Mouse (Mus musculus) heart, embryonic 15.5 days (tissue): ENCODE data around the gene Pex16. TPM values are rescaled to one million over a fixed set of nuclear protein-coding genes. Genes with fewer than 3 reads are reported as not detected.
A peak's percentile ranks its signal among the peaks of the same experiment; 100 is the strongest.

ENCODE experiments used
- ATAC-seq: fragments of 200-750 bp; cut with Nextera tagmentation; replicated peaks from 2 replicates; pipeline ENCODE4 v1.8.0; 2017; ENCODE audit warnings: low read depth, moderate TSS enrichment; ENCODE audit not compliant: insufficient number of reproducible peaks, insufficient read depth, low FRiP score
- H3K27ac ChIP-seq: fragments of 300-500 bp; sonication (generic); 2 replicates; pipeline ENCODE4 v1.5.1; 2015; ENCODE audit warnings: mild to moderate bottlenecking, inconsistent platforms
- H3K27me3 ChIP-seq: fragments of 300-500 bp; sonication (generic); 2 replicates; pipeline ENCODE4 v1.6.1; 2015; ENCODE audit warnings: inconsistent platforms
- H3K36me3 ChIP-seq: fragments of 300-500 bp; sonication (generic); 2 replicates; pipeline ENCODE4 v1.6.1; 2015; ENCODE audit warnings: mild to moderate bottlenecking, inconsistent platforms
- H3K4me1 ChIP-seq: fragments of 300-500 bp; sonication (generic); replicated peaks from 2 replicates; pipeline ENCODE4 v1.6.1; 2015; ENCODE audit warnings: inconsistent platforms
- H3K4me2 ChIP-seq: fragments of 300-500 bp; sonication (generic); 2 replicates; pipeline ENCODE4 v1.6.1; 2015; ENCODE audit warnings: inconsistent platforms, mild to moderate bottlenecking, moderate library complexity
- H3K4me3 ChIP-seq: fragments of 300-500 bp; sonication (generic); 2 replicates; pipeline ENCODE4 v1.5.1; 2015; ENCODE audit warnings: mild to moderate bottlenecking, inconsistent platforms
- H3K9ac ChIP-seq: fragments of 300-500 bp; sonication (generic); 2 replicates; pipeline ENCODE4 v1.6.1; 2015; ENCODE audit warnings: mild to moderate bottlenecking, inconsistent platforms
- H3K9me3 ChIP-seq: fragments of 300-500 bp; sonication (generic); replicated peaks from 2 replicates; pipeline ENCODE4 v1.6.1; 2016; ENCODE audit warnings: inconsistent platforms
- WGBS: fragments of 180-500 bp; shearing (Covaris S2); methylation state at CpG from one replicate; pipeline ENCODE4 v1.1.7; 2015; ENCODE audit warnings: mixed read lengths; 5-methylcytosine and 5-hydroxymethylcytosine counted together
- polyA plus RNA-seq: library from polyadenylated mRNA; unstranded; fragments of >200 nt; fragmentation: Nextera tagmentation; extraction: Ambion mirVana; gene quantifications from 2 replicates; pipeline ENCODE4 v1.2.1, GENCODE M21; 2015

The Pex16 gene
- polyA plus RNA-seq, 1 experiment from 2014 or later = 14.8 TPM

DNA sequence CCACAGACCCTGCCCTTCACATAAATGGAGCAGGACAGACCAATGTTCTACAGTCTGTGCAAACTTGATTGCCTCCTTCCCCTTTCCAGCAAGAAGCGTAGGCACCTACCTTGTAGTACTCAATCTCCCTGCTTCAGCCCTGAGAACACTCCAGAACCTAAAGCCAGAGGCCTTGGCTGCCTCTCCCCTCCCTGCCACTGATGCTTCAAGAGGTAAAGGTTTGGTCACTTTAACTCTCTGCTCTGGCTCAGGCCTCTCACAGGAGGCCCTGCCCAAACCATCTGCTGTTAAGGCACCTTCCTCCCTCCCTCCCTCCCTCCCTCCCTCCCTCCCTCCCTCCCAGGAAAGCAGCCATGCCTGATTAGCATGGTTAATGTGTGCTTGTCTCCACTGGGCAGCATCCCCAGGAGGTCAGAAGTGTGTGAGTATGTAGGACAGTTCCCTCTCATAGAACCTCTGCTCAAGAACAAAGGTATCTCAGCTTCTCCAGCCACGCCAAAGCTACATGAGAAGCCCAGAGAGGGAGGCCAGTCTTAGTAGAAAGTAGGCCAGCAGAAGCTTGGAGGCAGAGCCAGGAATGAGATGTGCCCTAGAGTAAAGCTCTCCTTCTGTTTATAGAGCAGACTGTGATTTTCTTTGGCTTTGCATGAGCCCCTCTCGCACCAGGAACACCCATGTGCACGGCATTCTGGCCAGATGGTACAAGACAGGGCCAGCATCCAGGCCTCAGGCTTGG lies 28.3 kb downstream of the Pex16 start:
- Histone ChIP-seq H3K9ac (no peak overlapping the region), H3K4me1 (peaks cover 9% of the 10 kb centered on the region), H3K4me2 (no peak overlapping the region), H3K36me3 (peaks cover 38% of the 10 kb centered on the region; the same call in 1 of the 2 replicates), H3K9me3 (no peaks in the 10 kb centered on the region), H3K27me3 (peaks cover 20% of the 10 kb centered on the region), H3K27ac (no peak overlapping the region), H3K4me3 (no peak overlapping the region)
- WGBS = 71% methylated on average over 4 of the region's 4 CpGs
- ATAC-seq = no peak

DNA sequence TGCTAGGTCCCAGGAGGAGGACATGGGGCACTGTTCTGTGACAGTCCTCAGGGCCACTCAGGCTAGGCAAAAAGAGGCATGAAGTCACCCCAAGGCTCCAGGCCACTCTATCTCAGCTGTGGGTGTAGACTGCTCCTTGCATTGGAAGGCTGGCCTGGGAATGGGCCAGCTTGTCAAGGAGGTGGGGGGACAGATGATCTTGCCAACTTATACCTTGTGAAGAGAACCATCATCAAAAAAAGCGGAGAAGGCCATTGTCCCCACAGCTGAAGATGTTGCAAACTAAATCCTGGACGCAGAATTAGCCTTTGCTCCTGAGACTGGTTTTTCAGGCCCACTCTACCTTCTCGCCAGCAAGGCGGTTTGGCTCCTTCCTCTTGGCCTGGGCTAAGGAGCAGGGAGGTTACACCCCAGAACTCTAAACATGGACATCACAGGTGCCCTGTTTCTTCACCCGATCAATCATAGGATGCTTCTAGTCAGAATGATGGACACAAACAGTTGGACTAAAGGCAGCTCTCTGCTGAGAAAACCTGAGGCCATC lies 29.4 kb downstream of the Pex16 start:
- no peak overlapping the region for H3K9ac ChIP-seq
- peaks cover 9% of the 10 kb centered on the region for H3K4me1 ChIP-seq
- H3K4me2 ChIP-seq = no peak overlapping the region
- peaks cover 48% of the 10 kb centered on the region for H3K36me3 ChIP-seq
- no peak for ATAC-seq
- H3K9me3 ChIP-seq = no peaks in the 10 kb centered on the region
- no peak overlapping the region for H3K27ac ChIP-seq
- no peak overlapping the region for H3K4me3 ChIP-seq
- WGBS = 92% methylated on average over 5 of the region's 5 CpGs
- peaks cover 20% of the 10 kb centered on the region for H3K27me3 ChIP-seq

DNA sequence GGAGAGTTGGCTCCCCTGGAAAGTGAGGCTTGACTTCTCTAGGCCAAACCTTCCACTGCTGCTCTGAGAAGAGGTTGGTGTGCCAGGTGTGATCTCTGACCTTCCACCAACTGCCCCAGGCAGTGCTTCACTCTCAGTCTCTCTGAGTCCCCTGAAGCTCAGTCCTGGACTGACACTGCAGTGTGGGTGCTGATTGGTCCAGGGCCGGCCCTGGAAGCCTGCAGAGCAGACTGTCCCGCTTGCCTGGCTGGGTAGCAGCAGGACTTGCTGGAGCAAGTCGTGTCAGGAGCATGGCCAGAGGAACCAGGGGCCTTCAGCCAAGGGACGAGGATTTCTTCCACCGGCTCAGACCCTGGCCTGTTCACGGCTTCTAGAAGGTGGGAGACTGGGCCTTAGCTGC lies 30.3 kb downstream of the Pex16 start:
- H3K27me3 ChIP-seq = peaks cover 18% of the 10 kb centered on the region
- no peak overlapping the region for H3K27ac ChIP-seq
- H3K9ac ChIP-seq = no peak overlapping the region
- H3K4me1 ChIP-seq = peaks cover 9% of the 10 kb centered on the region
- ATAC-seq = no peak
- no peaks in the 10 kb centered on the region for H3K9me3 ChIP-seq
- H3K4me3 ChIP-seq = no peak overlapping the region
- peaks cover 57% of the 10 kb centered on the region for H3K36me3 ChIP-seq
- 79% methylated on average over 6 of the region's 6 CpGs for WGBS
- no peak overlapping the region for H3K4me2 ChIP-seq

DNA sequence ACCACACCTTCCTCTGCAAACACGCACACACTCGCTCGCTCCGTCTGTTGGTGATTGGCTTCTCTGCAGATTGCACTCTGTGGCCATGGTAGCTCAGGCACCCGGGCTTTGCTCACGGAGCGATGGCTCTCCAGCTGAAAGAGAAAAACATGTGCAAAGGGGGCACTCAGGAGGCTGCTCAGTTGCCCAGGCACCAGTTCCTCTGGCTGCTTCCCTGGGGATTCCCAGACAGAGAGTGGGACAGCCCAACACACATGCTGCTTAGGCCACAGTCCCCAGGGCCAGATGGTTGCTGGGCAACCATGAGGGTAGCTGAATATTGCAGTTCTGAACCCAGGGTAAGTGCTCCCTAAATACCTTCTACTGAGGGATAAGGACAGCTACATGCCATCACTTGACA lies 31.2 kb downstream of the Pex16 start:
- ATAC-seq = no peak
- Histone ChIP-seq H3K4me2 (no peak overlapping the region), H3K27ac (no peak overlapping the region), H3K4me1 (peaks cover 6% of the 10 kb centered on the region), H3K9me3 (no peaks in the 10 kb centered on the region), H3K36me3 (peaks cover 62% of the 10 kb centered on the region), H3K9ac (no peak overlapping the region), H3K4me3 (no peak overlapping the region), H3K27me3 (peaks cover 12% of the 10 kb centered on the region)
- WGBS = 95% methylated on average over 7 of the region's 7 CpGs

DNA sequence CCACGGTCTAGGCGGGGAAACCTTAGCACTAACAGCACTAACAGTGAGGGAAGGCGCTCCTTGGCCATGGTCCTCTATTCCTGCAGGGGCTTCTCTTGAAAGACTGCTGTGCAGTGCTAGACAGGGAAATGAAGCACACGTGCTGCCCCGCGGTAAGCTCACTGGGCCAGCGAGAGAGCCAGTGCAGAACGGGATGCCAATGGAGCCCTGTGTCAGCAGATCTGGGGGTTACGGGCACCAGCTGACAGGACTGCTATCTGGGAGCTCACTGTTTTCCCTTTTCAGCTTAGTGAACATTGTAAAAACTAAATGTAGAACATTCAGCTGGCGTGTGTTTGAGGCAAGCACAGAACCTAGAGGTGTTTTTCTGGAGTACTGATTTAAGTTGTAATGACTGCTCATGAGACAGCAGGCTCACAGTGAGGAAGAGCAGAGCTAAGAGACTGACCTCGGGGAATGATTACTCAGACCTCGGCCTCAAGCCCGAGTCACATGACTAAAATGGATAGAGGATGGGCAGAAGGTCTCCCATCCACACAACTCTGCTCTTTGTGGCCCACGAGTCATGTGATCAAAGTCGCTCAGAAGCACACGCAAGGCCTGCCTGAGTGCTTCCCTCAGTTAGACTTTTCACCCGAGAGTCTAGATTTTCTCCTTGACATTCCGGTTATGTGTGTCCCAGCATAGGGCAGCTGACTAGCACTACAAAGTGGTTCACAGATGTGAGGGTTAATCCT lies 34.0 kb downstream of the Pex16 start:
- no peak overlapping the region for H3K4me3 ChIP-seq
- ATAC-seq = no peak
- H3K9ac ChIP-seq = no peak overlapping the region
- no peaks in the 10 kb centered on the region for H3K9me3 ChIP-seq
- 89% methylated on average over 18 of the region's 18 CpGs for WGBS
- H3K4me1 ChIP-seq = no peaks in the 10 kb centered on the region
- H3K27me3 ChIP-seq = no peaks in the 10 kb centered on the region
- no peak overlapping the region for H3K4me2 ChIP-seq
- H3K27ac ChIP-seq = no peak overlapping the region
- peaks cover 90% of the 10 kb centered on the region for H3K36me3 ChIP-seq

DNA sequence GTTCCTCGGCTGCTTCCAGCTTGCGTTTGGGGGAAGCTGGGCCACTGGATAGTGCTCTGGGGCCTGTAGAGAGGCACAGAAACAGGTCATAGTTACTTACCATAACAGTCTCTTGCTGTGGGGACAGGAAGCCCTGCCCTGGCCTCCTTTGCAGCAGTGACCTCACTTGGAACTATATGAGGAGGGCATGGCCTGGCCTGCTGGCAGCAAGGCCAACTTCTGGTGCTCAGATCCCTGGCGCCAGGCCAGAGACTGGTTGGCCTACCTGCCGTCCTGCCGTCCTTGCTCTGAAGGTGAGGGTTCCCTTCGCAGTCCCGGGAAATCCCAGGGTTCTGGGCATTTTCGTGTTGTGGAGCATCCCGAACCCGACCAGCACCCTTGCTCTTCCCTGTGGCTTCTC lies 37.2 kb downstream of the Pex16 start:
- Histone ChIP-seq H3K36me3 (peaks cover 89% of the 10 kb centered on the region), H3K4me1 (no peaks in the 10 kb centered on the region)
- 82% methylated on average over 10 of the region's 10 CpGs for WGBS

DNA sequence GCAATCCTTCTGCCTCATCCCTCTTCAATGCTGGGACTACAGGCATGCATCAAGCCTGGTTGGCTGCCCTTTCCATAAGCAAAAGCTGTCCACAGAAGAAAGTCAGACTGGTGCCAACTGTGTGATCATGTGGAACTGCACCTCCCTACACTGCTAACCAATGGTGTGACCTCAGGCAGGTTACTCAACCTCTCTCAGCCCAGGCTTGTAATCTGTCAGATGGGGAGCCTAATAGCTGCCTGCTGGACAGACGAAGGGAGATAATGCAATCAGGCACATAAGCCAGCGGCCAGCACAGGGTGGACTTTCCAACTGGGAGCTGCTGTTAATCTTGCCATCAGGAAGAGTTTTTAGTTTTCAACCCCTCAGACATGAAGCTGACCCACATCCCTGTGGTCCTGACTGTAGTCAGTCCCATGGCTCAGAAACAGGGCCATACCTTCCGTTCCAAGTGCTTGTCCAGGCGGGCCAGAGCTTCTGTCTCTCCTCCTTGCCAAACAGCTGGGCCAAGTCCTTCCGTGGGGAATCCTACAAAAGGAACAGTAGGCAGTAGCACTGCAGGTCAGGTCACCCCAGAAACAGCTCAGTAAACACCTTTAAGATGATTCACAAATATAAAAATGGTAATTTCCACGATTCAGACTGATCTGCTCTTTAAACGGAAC lies 47.4 kb downstream of the Pex16 start:
- Histone ChIP-seq H3K4me1 (peaks cover 41% of the 10 kb centered on the region), H3K4me3 (no peak overlapping the region), H3K36me3 (peaks cover 48% of the 10 kb centered on the region), H3K9me3 (no peaks in the 10 kb centered on the region), H3K27me3 (no peaks in the 10 kb centered on the region), H3K9ac (no peak overlapping the region), H3K4me2 (no peak overlapping the region), H3K27ac (no peak overlapping the region)
- no peak for ATAC-seq
- WGBS = 91% methylated on average over 7 of the region's 7 CpGs

More for the DNA sequence above, 37.2 kb downstream of the Pex16 start:
- Histone ChIP-seq H3K9ac (no peak overlapping the region), H3K4me2 (no peak overlapping the region), H3K27ac (no peak overlapping the region), H3K27me3 (no peaks in the 10 kb centered on the region), H3K4me3 (no peak overlapping the region), H3K9me3 (no peaks in the 10 kb centered on the region)
- no peak for ATAC-seq

DNA sequence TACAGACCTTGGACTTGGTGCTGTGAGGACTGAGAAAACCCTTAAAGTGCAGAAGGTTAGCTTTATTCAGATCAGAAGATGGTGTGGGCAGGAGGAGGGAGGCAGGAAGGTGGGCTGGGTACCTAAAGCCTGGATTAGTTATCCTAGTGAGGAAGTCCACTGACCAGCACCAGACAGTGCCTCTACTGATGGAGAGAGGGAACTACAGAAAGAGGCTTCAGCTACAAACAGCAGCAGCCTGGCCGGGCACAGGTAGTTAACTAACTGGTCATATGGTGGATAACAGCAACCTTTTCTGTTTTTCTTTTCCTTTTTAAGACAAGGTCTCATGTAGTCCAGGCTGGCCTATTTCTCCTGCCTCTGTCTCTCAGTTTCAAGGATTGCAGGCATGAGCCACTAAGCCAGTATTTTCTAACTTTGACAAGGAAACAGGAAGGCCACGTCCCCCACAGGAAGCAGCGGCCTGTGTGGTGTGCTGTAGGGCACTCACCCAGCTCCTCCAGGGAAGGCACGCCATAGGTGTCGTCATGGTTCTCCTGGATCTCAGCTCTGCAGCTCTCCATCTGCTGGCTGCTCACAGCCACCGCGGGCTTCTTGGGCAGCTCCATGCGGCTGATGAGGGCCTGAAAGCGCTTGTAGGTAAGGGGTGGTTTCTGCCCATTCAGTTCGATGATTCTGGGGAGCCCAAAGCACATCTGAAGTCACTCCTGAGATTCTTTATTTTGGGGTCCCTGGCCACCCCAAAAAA lies 48.1 kb downstream of the Pex16 start:
- H3K4me2 ChIP-seq = no peak overlapping the region
- WGBS = 65% methylated on average over 10 of the region's 10 CpGs
- ATAC-seq = no peak
- no peaks in the 10 kb centered on the region for H3K27me3 ChIP-seq
- H3K36me3 ChIP-seq = peaks cover 46% of the 10 kb centered on the region
- H3K27ac ChIP-seq = peak overlapping the region; percentile 87; the same call in 1 of the 2 replicates
- no peak overlapping the region for H3K9ac ChIP-seq
- H3K4me1 ChIP-seq = peaks cover 44% of the 10 kb centered on the region
- H3K4me3 ChIP-seq = no peak overlapping the region
- no peaks in the 10 kb centered on the region for H3K9me3 ChIP-seq

DNA sequence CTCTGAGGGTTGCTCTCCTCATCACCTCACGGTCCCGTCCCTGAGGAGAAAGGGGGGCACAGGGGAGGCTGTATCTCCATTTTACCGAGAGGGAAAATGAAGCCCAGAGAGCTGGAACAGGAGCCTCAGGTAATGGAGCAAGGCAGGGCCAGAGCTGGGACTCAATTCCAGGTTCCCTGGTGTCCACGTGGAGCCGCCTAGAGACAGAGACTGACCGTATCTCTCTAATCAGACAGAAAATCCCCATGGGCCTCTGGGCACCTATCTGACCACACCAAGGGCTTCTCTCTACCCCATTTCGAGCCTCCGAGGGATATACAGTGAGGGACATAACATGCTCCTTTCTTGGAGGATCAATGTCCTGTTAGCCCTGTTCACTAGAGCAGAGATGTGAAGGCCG lies 48.7 kb downstream of the Pex16 start:
- no peak for ATAC-seq
- Histone ChIP-seq H3K4me1 (peaks cover 50% of the 10 kb centered on the region), H3K36me3 (peaks cover 40% of the 10 kb centered on the region), H3K9me3 (no peaks in the 10 kb centered on the region), H3K4me2 (no peak overlapping the region), H3K27me3 (no peaks in the 10 kb centered on the region), H3K4me3 (no peak overlapping the region), H3K9ac (no peak overlapping the region), H3K27ac (peak overlapping the region; percentile 87)
- 87% methylated on average over 9 of the region's 9 CpGs for WGBS

DNA sequence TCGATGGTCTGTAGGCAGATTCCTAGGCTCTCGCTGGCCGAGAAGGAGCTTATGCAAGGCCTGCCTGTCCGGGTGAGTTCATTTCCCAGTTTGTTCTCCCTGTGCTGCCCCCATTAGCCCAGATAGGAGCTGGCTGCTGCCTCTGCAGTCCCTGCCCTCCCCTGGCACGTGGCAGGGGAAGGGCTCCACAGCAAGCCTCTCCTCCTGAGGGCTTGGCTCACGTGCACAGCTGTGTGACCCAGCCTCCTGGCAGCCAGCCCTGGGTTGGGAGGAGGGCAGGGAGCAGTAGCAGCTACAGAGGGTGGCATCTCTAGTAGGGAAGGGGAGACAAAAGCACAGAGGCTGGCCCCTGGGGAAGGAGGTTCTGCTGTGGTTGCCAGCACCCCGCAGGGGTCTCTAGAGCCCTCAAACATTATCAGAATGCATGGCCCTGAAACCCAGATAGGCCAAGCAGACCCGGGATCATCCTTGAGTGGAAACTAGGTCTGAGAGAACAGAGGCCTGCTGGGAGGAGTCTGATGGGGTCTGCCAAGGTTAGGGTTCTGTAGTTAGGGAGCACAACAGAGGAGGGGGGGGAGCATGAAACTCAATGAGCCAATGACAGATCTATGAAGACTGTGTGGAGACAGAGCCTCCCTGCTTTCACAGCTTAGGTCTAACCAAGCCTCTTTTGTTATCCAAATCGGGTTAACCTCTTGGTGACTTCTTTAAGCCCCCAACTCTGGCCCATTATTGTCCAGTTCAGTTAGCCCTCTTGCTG lies 49.4 kb downstream of the Pex16 start:
- 56% methylated on average over 9 of the region's 9 CpGs for WGBS

More for the DNA sequence above, 49.4 kb downstream of the Pex16 start:
- Histone ChIP-seq H3K4me1 (peaks cover 57% of the 10 kb centered on the region), H3K27me3 (no peaks in the 10 kb centered on the region), H3K36me3 (peaks cover 35% of the 10 kb centered on the region), H3K27ac (peak overlapping the region; percentile 87), H3K9ac (no peak overlapping the region), H3K4me3 (no peak overlapping the region), H3K4me2 (no peak overlapping the region), H3K9me3 (no peaks in the 10 kb centered on the region)
- ATAC-seq = peak; percentile 84
